Mouse (Mus musculus): Measurements from ENCODE around the gene Rbm4b. TPM values are rescaled to one million over a fixed set of nuclear protein-coding genes. Genes with fewer than 3 reads are reported as not detected.
"Not testable (repeated sequence)": the region's sequence is repeated elsewhere in the genome, so short reads cannot be mapped to it uniquely, and the experiment has no call there.

Gene Rbm4b
- total RNA-seq, 2 experiments from 2014 or later, result 1.9 to 2.1 TPM

- DNase-seq, result no peak
Observed at GRCm38 (mm10) chr19:4745057-4745456, 11.2 kb upstream of the Rbm4b start.

GRCm38 (mm10) chr19:4745681-4746080 is 10.6 kb upstream of the Rbm4b start:
- DNase-seq, result no peak

GRCm38 (mm10) chr19:4746611-4747010 is 9.7 kb upstream of the Rbm4b start:
- peak; percentile 65 for DNase-seq

GRCm38 (mm10) chr19:4747631-4748312 is 8.5 kb upstream of the Rbm4b start:
- DNase-seq, result no peak

GRCm38 (mm10) chr19:4748493-4748892 is 7.8 kb upstream of the Rbm4b start:
- no peak for DNase-seq

GRCm38 (mm10) chr19:4749975-4750374 is 6.3 kb upstream of the Rbm4b start:
- DNase-seq, result no peak

- peak; percentile 80 for DNase-seq
Observed at GRCm38 (mm10) chr19:4755565-4756192, 618 bp upstream of the Rbm4b start.

GRCm38 (mm10) chr19:4756921-4757320 is 624 bp downstream of the Rbm4b start:
- DNase-seq, result no peak

GRCm38 (mm10) chr19:4760544-4760943 is 4.2 kb downstream of the Rbm4b start:
- not testable (repeated sequence) for DNase-seq

GRCm38 (mm10) chr19:4762876-4763275 is 6.6 kb downstream of the Rbm4b start:
- no peak for DNase-seq

GRCm38 (mm10) chr19:4767507-4768148 is 11.3 kb downstream of the Rbm4b start:
- no peak for DNase-seq

- no peak for DNase-seq
Observed at GRCm38 (mm10) chr19:4772785-4773184, 16.5 kb downstream of the Rbm4b start.

- no peak for DNase-seq
Observed at GRCm38 (mm10) chr19:4782891-4783290, 26.6 kb downstream of the Rbm4b start.

- DNase-seq, result no peak
Observed at GRCm38 (mm10) chr19:4785206-4785605, 28.9 kb downstream of the Rbm4b start.

- DNase-seq, result no peak
Observed at GRCm38 (mm10) chr19:4786313-4786712, 30.0 kb downstream of the Rbm4b start.

- DNase-seq, result no peak
Observed at GRCm38 (mm10) chr19:4793281-4793830, 37.1 kb downstream of the Rbm4b start.

GRCm38 (mm10) chr19:4793831-4794422 is 37.6 kb downstream of the Rbm4b start, which contains the start of gene Rbm4:
Gene Rbm4, minus strand, starts transcription at chr19:4793901.
- peak; percentile 97 for DNase-seq

GRCm38 (mm10) chr19:4795929-4796328 is 39.6 kb downstream of the Rbm4b start:
- no peak for DNase-seq

- DNase-seq, result no peak
Observed at GRCm38 (mm10) chr19:4797846-4798245, 41.5 kb downstream of the Rbm4b start.

- DNase-seq, result no peak
Observed at GRCm38 (mm10) chr19:4799083-4799482, 42.8 kb downstream of the Rbm4b start.

GRCm38 (mm10) chr19:4802691-4803091 is 46.4 kb downstream of the Rbm4b start:
- DNase-seq, result no peak

- no peak for DNase-seq
Observed at GRCm38 (mm10) chr19:4803283-4803682, 47.0 kb downstream of the Rbm4b start.

GRCm38 (mm10) chr19:4810309-4810708 is 54.0 kb downstream of the Rbm4b start:
- DNase-seq, result no peak
